Mouse (Mus musculus) retina, adult 2 months (tissue): Measurements from ENCODE around the gene Apoc1.

ENCODE experiments used
- DNase-seq: peaks from one replicate; pipeline ENCODE4 v3.0.0-alpha.2; 2012; ENCODE audit warnings: low read depth, low spot score

The Apoc1 gene

GRCm38 (mm10) chr7:19691873-19692865 is at the start of gene Apoc1:
Gene Apoc1 (minus strand): TSS chr7:19692660.
- DNase-seq, result no peak

DNA sequence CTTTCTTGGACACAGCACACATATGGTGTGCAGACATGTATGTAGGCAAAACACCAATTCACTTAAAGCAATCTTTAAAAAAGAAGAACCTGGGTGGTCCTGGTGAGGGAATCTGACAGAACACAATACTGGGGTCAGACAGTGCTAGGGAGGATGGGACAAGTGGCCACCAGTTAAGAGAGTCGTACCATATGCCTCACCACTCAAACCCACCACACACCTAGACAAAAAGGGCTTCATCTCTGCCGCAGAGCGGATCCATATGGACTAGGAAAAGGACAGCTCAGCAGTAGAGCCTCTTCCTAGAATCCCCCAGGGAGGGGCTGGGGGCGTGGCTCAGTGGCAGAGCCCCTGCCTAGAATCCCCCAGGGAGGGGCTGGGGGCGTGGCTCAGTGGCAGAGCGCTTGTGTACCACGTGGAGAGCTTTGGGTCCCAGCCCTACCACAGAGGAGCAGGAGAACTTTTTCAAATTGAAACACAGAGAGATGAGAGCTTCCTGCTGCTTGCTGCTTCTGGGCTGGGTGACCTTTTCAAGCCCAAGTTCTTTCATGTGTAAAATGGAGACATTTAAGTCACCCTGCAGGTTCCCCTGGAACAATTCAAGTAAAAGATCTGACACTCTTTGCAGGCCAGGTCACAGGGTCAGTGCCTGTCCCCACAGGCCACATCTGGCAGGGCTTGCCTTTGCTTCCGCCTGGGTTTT is 49.0 kb upstream of the Apoc1 start:
- no peak for DNase-seq

DNA sequence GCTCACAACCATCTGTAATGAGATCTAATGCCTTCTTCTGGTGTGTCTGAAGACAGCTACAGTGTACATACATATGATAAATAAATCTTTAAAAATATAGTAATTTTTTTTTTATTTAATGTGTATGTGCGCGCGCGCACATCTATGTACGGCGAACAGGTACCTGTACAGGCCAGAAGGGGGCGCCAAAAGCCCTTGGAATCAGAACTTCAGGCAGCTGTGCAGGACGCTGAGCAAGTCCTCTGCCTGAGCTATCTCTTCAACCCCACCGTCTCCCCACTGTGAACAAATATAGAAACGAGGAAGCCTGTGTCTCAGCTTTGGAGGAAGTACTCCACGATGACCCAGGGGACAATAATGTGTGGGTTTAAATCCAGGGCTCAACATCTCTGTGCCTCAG is 47.8 kb upstream of the Apoc1 start:
- DNase-seq, result no peak

GRCm38 (mm10) chr7:19738771-19739170 is 46.3 kb upstream of the Apoc1 start:
- DNase-seq, result no peak

DNA sequence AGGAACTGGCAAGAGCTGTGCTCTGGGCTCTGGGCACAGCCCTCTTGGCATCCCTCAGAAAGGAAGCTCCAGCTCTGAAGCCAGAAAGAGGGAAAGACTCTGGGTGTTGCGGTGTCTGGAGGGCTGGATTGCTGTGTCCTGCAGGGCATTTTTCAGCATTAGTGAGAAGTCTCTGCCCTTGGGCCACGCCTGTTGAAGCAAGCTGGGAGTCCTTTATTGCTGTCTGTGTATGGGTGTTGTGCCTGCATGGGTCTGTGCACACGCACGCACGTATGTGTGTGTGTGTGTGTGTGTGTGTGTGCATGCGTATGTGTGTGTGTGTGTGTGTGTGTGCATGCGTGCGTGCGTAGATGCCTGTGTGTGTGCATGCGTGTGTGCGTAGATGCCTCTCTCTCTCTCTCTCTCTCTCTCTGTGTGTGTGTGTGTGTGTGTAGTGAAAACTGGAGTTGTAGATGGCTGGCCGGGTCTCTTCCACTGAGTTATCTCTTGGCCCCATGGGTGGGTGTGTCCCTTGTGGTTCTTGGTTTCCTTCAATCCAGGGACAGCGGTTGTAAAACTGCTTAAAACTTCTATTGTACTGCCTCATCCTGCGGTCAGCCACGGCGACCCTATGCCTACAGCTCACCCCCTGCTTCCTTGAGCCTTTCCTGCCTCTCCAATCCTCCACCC is 44.1 kb upstream of the Apoc1 start:
- no peak for DNase-seq

- DNase-seq, result no peak
Observed at GRCm38 (mm10) chr7:19734178-19734666, 41.8 kb upstream of the Apoc1 start.

GRCm38 (mm10) chr7:19726541-19726940 is 34.1 kb upstream of the Apoc1 start:
- DNase-seq, result no peak

- no peak for DNase-seq
Observed at GRCm38 (mm10) chr7:19724167-19724566, 31.7 kb upstream of the Apoc1 start.

GRCm38 (mm10) chr7:19722754-19723195 is 30.3 kb upstream of the Apoc1 start:
- DNase-seq, result no peak

DNA sequence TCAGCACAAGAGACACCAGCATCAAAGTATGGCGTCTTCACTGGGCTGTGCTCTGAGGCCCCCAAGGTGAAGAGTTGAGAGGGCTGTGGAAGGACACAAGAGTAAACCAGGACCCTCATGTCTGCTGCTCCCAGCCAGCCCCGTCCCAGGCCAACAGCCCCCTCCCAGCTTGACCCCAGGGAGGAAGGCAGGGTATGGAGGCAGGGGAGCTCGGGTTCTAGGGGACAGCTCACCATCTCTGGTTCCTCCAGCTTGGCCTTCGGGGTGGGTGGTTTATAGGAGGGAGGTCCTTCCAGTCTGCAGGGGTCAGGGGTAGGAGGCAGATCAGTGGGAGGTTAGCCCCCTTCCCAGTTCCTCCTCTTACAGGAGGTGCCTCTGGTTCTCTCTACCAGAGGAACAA is 26.7 kb upstream of the Apoc1 start:
- DNase-seq, result no peak

- no peak for DNase-seq
Observed at GRCm38 (mm10) chr7:19718297-19718952, 26.0 kb upstream of the Apoc1 start.

GRCm38 (mm10) chr7:19717346-19717745 is 24.9 kb upstream of the Apoc1 start:
- DNase-seq, result no peak

GRCm38 (mm10) chr7:19716822-19717221 is 24.4 kb upstream of the Apoc1 start:
- no peak for DNase-seq

DNA sequence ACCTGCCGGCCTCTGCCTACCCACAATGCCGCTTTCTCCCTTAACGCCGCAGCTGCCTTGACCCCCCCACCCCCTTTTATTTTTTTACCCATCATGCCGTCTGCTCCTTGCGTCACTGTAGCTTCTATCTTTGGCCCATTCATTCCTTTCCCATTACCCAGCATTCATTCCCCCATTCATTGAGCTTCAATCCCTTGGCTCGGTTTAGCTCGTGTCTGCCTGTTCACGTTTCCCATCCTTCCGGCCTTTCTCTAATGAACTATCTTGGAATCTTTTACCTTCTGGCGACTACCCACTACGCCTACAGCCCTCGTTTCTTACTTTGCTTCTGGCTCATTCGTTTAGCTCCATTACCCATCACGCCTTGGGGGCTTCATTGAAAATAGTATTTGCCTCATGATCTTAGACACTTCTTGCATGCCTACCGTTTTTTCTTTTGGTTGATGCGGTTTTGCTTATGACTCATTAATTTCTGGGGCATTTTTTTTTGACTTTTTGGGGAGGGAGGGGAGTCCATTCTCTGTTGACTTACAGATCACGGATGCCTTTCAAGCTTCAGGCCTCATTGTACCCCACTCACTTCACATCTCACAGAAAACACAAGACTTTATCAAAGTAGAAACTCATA is 23.7 kb upstream of the Apoc1 start:
- no peak for DNase-seq

GRCm38 (mm10) chr7:19715239-19716054 is 23.0 kb upstream of the Apoc1 start, which contains the start of gene Tomm40:
Gene Tomm40 (minus strand): TSS chr7:19715438.
- DNase-seq, result peak; percentile 99

GRCm38 (mm10) chr7:19714836-19715235 is 22.4 kb upstream of the Apoc1 start:
- no peak for DNase-seq

DNA sequence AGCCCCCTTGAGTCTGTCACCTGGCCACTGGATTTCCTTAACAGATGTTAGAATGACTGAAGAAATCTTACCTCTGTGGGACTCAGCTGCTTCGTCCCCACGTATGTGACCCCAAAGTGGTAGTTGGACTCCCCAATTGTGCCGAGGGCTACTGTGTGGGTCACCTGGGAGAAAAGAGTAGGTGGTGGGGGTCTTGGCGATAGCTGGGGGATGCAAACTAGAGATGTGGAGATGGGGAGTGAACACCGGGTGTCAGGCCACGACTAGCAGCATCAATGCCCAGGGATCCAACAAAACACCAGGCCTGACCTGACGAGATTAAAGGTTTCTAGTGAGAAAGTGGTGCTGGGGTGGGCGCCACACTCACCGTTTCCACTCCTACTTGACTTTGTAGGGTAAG is 21.1 kb upstream of the Apoc1 start:
- no peak for DNase-seq

- no peak for DNase-seq
Observed at GRCm38 (mm10) chr7:19713196-19713595, 20.7 kb upstream of the Apoc1 start.

DNA sequence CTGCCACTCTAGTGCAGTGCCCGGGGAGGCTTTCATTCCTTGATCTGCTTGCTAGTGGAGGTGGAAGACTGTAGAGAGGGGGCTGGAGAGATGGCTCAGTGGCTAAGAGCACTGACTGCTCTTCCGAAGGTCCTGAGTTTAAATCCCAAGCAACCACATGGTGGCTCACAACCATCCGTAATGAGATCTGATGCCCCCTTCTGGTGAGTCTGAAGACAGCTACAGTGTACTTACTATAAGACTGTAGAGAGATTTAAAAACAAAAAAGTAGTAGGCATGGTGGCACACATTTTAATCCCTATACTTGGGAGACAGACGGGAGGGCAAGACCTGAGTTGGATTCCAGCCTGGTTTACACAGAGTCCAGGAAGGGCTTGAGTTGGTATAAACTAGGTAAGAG is 20.0 kb upstream of the Apoc1 start:
- DNase-seq, result no peak

DNA sequence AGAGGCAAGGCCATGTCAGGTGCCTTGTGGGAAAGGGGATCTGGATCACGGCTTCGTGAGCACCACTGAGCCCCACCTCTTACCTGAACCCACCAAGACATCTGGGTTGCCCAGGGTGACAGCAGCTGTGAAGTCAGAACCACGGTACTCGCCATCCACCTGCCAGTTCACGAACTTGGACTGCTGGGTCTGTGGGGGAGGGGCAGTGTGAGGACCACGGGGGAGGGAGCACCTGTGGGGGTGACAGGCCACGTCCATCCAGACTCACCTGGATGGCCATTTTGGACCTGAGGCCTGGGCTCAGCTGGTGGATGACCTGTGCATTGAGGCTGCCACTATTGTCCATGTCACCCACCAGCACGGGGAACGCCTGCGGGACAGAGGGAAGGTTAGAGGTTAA is 18.2 kb upstream of the Apoc1 start:
- no peak for DNase-seq
